Mouse (Mus musculus) brain, embryonic 14.5 days (tissue): ENCODE data around the gene Bcar1.

Experiments used
- CTCF ChIP-seq: fragments of 200-500 bp; IDR thresholded peaks from 2 replicates; pipeline ENCODE4 v1.5.1; 2012; ENCODE audit warnings: inconsistent platforms, mild to moderate bottlenecking, moderate library complexity, borderline replicate concordance; ENCODE audit not compliant: insufficient read depth, insufficient read length; ENCODE audit errors: extremely low read depth
- POLR2A ChIP-seq: fragments of 200-500 bp; IDR thresholded peaks from 2 replicates; pipeline ENCODE4 v1.6.1; 2012; ENCODE audit warnings: mild to moderate bottlenecking, inconsistent platforms, borderline replicate concordance; ENCODE audit not compliant: poor library complexity, insufficient read depth, insufficient read length, severe bottlenecking; ENCODE audit errors: extremely low read depth

DNA sequence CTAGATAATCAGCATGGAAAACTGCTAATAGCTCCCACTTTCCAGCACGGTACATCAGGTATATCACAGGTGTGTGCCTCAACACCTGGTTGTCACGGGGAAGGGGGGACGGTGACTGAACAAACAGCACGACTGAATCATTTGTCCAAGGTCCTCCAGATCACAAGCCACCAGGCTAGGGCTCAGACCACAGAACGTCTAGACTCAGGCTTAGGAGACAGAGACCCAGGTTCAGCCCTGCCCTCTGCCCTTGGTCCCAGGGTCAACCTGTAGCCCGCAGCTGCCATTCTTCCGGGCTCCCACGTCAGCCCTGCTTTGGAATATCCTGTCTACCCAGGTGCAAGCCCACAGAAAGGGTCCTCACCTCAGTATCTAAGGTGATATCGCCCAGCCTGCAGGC, 42.2 kb downstream of the Bcar1 start:
- TF ChIP-seq CTCF, result no peak
- no peak for TF ChIP-seq POLR2A
